Mouse (Mus musculus) cerebellum, postnatal 25 days (tissue): Measurements from ENCODE around the gene Iqgap2.
A peak's percentile ranks its signal among the peaks of the same experiment; 100 is the strongest.

Source experiments
- DNase-seq, 2 experiments: peaks; one replicate each; pipeline ENCODE4 v3.0.0; 2021; ENCODE audit warnings: mixed read lengths in 2 of 2

Gene Iqgap2

GRCm38 (mm10) chr13:95646687-95647111, 245.0 kb downstream of the Iqgap2 start:
- no peak for DNase-seq

- no peak for DNase-seq
Measured at GRCm38 (mm10) chr13:95643740-95644139, 248.0 kb downstream of the Iqgap2 start.

- no peak for DNase-seq
Measured at GRCm38 (mm10) chr13:95641061-95641986, 250.4 kb downstream of the Iqgap2 start.

- no peak for DNase-seq
Measured at GRCm38 (mm10) chr13:95640408-95640807, 251.3 kb downstream of the Iqgap2 start.

DNA sequence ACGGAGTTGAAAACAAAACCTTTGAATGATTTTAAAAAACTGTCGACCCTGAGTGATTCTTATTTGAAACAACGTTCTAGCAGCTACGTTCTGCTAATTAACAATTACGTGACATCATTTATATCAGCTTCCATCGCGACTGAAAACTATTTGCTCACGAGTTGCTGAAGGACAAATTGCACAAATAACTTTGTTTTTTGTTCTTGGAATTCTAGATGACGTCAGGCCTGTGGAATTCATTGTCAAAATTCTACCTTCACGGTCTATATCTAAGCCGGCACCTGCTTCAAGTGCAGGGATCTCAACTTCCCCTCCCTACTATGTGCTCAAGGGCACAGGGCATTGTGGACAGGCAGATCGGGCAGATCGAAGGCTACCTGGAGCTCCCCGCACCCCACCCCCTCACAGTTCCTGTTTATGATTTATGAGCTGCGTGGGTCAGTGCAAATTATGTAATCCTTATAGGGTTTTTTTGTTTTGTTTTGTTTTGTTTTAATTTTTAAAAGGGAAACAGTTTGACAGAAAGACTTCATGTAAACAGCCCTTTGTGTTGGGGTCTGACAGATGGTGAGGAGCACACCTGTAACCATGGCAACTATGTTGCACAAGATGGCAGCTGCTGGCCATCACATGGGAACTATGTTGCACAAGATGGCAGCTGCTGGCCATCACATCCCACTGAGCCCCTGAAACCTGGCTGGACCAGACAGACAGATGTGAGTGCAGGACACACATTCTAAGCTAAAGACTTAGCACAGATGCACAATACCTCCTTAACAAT, 252.2 kb downstream of the Iqgap2 start:
- no peak for DNase-seq

DNA sequence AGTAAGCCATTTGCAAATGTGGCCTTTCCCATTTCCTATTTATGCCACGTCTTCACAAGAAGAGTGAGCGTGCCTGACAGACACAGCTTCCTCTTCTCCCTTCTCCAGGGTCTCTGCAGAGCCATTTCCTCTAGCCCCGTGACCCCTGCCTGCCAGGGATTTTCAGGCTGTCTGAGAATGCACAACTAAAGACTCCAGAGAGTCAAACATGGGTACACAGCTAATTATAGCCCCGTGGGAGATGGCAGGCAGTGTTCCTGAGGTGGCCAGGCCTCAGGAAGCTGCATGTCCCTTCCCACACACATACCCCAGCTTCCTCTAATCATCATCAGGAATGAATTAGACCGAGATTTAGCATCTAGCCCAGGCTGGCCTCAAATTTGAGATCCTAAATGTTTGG, 252.8 kb downstream of the Iqgap2 start:
- DNase-seq, result no peak

DNA sequence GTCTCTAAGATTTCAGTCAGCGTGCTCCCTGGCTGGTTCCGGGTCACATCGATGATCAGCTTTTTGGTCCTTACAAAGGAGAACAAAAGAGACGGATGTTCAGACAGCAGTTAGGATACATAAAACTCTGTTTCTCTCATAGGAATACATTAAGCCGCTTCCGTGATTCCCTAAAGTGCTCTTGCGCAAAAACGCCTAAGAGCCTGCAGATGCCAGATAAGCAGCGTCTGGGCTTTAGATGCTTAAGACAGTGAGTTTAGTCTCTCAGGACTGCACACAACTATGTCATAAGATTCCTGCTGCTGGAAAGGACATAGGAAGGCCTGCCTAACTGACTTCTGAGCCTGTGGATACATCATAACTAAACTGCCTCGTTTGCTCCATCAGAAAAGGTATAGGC, 254.0 kb downstream of the Iqgap2 start:
- no peak for DNase-seq

DNA sequence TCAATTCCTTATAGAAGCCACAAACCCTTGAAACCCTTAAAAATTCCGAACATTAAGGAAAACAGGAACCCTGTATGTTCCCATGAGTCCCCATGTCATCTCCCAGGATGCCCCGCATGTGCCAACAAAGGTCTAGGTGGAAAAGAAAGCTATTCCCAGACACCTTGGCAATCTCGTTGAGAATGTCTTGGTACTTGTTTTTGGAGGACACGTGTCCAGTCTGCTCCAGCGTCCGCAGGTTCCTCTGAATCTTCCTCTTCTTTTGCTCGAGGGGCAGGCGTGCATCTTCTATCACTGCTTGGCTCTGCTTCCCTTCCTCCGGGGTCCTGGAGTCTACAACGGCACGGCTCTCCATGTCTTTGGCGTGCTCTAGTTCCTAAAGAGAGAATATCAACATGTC, 256.4 kb downstream of the Iqgap2 start:
- no peak for DNase-seq

- no peak for DNase-seq
Measured at GRCm38 (mm10) chr13:95634451-95634850, 257.3 kb downstream of the Iqgap2 start.

DNA sequence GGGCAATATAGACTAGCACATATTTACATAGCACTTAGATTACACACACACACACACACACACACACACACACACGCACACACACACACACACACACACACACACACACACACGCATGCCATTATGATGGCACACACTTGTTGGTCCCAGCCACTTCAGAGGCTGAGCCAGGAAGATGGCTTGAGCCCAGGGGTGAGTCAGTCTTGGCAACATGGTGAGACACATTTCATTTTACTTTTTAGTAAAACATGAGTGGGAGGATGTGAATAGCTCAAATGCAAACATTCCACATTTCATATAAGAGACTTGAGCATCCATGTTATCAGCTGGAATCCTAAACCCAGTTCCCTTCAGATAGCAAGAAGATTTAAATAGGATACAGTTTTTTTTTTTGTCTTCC, 258.3 kb downstream of the Iqgap2 start:
- no peak for DNase-seq

GRCm38 (mm10) chr13:95632144-95632543, 259.6 kb downstream of the Iqgap2 start:
- no peak for DNase-seq

GRCm38 (mm10) chr13:95630747-95631146, 261.0 kb downstream of the Iqgap2 start:
- no peak for DNase-seq

DNA sequence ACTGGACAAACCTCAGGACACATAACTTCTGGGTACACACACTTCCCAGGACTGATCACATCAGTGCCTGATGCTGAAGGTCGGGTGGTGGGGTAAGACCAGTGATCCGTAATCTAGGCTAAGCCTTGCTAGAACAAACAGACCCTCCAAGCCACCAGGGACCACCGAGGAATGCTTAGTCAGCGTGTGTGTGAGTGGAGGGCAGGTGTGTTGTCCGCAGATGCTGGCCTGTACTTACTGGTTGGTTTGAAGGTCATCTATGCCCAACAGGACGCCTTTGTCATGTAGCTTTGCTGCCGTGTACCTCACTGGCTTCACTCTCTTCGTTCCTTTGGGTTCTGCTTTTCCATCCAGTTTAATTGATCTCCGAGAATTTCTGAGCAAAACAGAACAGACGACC, 262.0 kb downstream of the Iqgap2 start:
- no peak for DNase-seq

- DNase-seq, result no peak
Measured at GRCm38 (mm10) chr13:95626696-95627095, 265.0 kb downstream of the Iqgap2 start.

DNA sequence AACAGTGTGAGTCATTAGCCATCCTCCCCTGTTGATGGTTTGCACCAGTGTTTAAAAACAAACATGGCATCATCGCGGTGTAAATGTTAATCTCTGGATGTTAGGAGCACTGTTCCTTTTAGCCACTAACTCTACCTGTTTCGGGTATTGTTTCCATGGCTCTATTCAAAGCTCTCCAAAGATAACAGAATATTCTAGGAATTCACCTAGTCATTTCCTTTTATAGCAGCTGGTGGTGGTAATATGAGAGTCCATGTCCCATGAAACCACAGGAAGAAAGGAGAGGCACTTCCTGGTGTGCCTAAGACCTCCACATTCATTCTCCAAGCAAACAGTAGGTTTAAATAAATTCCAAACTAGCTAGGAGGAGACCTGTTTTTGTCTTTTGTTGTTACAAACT, 268.7 kb downstream of the Iqgap2 start:
- no peak for DNase-seq

- DNase-seq, result no peak
Measured at GRCm38 (mm10) chr13:95621563-95621962, 270.2 kb downstream of the Iqgap2 start.

GRCm38 (mm10) chr13:95618859-95619258, 272.9 kb downstream of the Iqgap2 start:
- peak in 1 of 2 experiments; percentile 9 for DNase-seq

- peak; percentile 67 to 73 for DNase-seq
Measured at GRCm38 (mm10) chr13:95618309-95618712, 273.4 kb downstream of the Iqgap2 start, which contains the start of gene F2r. Gene F2r (minus strand): TSS chr13:95618487.

DNA sequence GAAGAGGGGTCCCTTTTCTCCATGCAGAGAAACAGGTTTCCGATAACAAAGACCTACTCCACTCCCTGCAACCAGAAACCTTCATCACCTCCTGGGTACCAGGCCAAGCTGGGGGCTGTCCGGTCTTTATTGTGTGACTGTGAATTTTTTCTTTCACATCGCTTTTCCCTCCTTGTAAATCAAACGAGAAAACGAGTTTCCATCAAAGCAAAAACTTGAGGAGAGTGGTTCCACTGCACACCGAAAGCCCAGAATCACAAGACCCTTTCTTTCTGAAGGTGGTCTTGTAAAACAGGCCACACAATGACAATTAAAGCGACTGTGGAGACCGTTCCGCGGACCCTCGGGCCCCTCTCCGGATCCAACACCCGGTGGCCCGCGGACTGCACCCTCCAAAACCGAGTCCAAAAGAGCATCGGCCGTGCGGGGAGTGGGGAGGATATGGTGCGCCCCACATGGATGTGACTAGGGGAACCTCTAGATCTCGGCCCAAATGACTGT, 274.0 kb downstream of the Iqgap2 start:
- no peak for DNase-seq

- no peak for DNase-seq
Measured at GRCm38 (mm10) chr13:95617082-95617670, 274.5 kb downstream of the Iqgap2 start.

- no peak for DNase-seq
Measured at GRCm38 (mm10) chr13:95616512-95616911, 275.2 kb downstream of the Iqgap2 start.

- no peak for DNase-seq
Measured at GRCm38 (mm10) chr13:95614757-95615156, 277.0 kb downstream of the Iqgap2 start.

- no peak for DNase-seq
Measured at GRCm38 (mm10) chr13:95612243-95612642, 279.5 kb downstream of the Iqgap2 start.
